Mouse (Mus musculus) CH12.LX (cell line): Measurements from ENCODE around the gene Map1b. TPM values are rescaled to one million over a fixed set of nuclear protein-coding genes. Genes with fewer than 3 reads are reported as not detected.

ENCODE experiments used
- DNase-seq: peaks from one replicate; pipeline ENCODE4 v3.0.0-alpha.2; 2013; ENCODE audit errors: extremely low read depth
- H3K27ac ChIP-seq: 2 replicates; pipeline ENCODE4 v1.5.1; 2012; ENCODE audit warnings: low read depth, mild to moderate bottlenecking, control low read depth, moderate library complexity; ENCODE audit not compliant: insufficient read depth
- H3K27me3 ChIP-seq: replicated peaks from 2 replicates; pipeline ENCODE3; 2012; ENCODE audit warnings: inconsistent platforms
- H3K36me3 ChIP-seq, 2 experiments: replicated peaks in 1 of 2; 2 replicates each; pipeline versions ENCODE3 to v1.6.1; 2012; ENCODE audit warnings: inconsistent platforms in 1 of 2, low read length in 1 of 2, mild to moderate bottlenecking in 1 of 2, mixed read lengths in 1 of 2, moderate library complexity in 1 of 2; ENCODE audit not compliant: control insufficient read depth in 1 of 2, insufficient read depth in 1 of 2
- H3K4me1 ChIP-seq, 2 experiments: 2 replicates each; pipeline ENCODE4 v1.6.1; 2012; ENCODE audit warnings: inconsistent platforms in 1 of 2, moderate library complexity in 1 of 2; ENCODE audit not compliant: insufficient read depth in 2 of 2, control insufficient read depth in 1 of 2
- H3K4me2 ChIP-seq: 2 replicates; pipeline ENCODE4 v1.6.1; 2012; ENCODE audit warnings: low read depth, mild to moderate bottlenecking, control low read depth; ENCODE audit not compliant: poor library complexity, insufficient read depth, severe bottlenecking
- H3K4me3 ChIP-seq, 3 experiments: fragments of 150-350 bp in 1 of 3; sonication (generic) in 1 of 3; replicated peaks in 1 of 3; 2 replicates each; pipeline versions ENCODE3 to v1.5.1; 2011 to 2012; ENCODE audit warnings: low read depth in 2 of 3, low read length in 2 of 3, mild to moderate bottlenecking in 2 of 3, moderate library complexity in 2 of 3, control low read depth in 1 of 3, improper control_type of control experiment in 1 of 3, inconsistent platforms in 1 of 3, mixed read lengths in 1 of 3; ENCODE audit not compliant: poor library complexity in 1 of 3
- H3K79me2 ChIP-seq: replicated peaks from 2 replicates; pipeline ENCODE4 v1.6.1; 2012; ENCODE audit warnings: mild to moderate bottlenecking, moderate library complexity; ENCODE audit not compliant: control insufficient read depth, poor library complexity, insufficient read depth, severe bottlenecking; ENCODE audit errors: extremely low read depth
- H3K9ac ChIP-seq: 2 replicates; pipeline ENCODE4 v1.6.1; 2012; ENCODE audit warnings: low read depth, mild to moderate bottlenecking, control low read depth, moderate library complexity; ENCODE audit not compliant: insufficient read depth
- H3K9me3 ChIP-seq: replicated peaks from 2 replicates; pipeline ENCODE3; 2012; ENCODE audit warnings: low read length, inconsistent platforms, mixed read lengths
- CHD1 ChIP-seq: IDR thresholded peaks from 2 replicates; pipeline ENCODE4 v1.6.1; 2012; ENCODE audit warnings: low read depth, low read length, improper control_type of control experiment, inconsistent platforms
- CHD2 ChIP-seq: IDR thresholded peaks from 2 replicates; pipeline ENCODE4 v1.6.1; 2011; ENCODE audit warnings: low read length, improper control_type of control experiment
- E2F4 ChIP-seq: IDR thresholded peaks from 2 replicates; pipeline ENCODE4 v1.6.1; 2011; ENCODE audit warnings: low read depth, low read length, improper control_type of control experiment; ENCODE audit not compliant: insufficient replicate concordance
- ETS1 ChIP-seq: conservative IDR thresholded peaks from 2 replicates; pipeline ENCODE4 v1.6.1; 2012; ENCODE audit warnings: low read depth, mild to moderate bottlenecking, inconsistent platforms, low read length, improper control_type of control experiment, moderate library complexity
- HCFC1 ChIP-seq: IDR thresholded peaks from 2 replicates; pipeline ENCODE4 v1.6.1; 2012; ENCODE audit warnings: low read depth, mild to moderate bottlenecking, inconsistent platforms, low read length, improper control_type of control experiment
- JUN ChIP-seq: IDR thresholded peaks from 2 replicates; pipeline ENCODE4 v1.6.1; 2011; ENCODE audit warnings: low read depth, mild to moderate bottlenecking, low read length, improper control_type of control experiment, moderate library complexity; ENCODE audit not compliant: insufficient read depth
- KAT2A ChIP-seq: IDR thresholded peaks from 2 replicates; pipeline ENCODE4 v1.6.1; 2012; ENCODE audit warnings: low read length, improper control_type of control experiment, inconsistent platforms; ENCODE audit not compliant: insufficient replicate concordance
- MAFK ChIP-seq: IDR thresholded peaks from 2 replicates; pipeline ENCODE4 v1.6.1; 2011; ENCODE audit warnings: low read length, improper control_type of control experiment; ENCODE audit not compliant: insufficient replicate concordance
- MAZ ChIP-seq: IDR thresholded peaks from 2 replicates; pipeline ENCODE4 v1.6.1; 2012; ENCODE audit warnings: low read depth, mild to moderate bottlenecking, inconsistent platforms, low read length, improper control_type of control experiment, moderate library complexity
- MEF2A ChIP-seq: IDR thresholded peaks from 2 replicates; pipeline ENCODE4 v1.6.1; 2014; ENCODE audit warnings: low read depth, mild to moderate bottlenecking, inconsistent platforms, low read length, improper control_type of control experiment, borderline replicate concordance
- MYC ChIP-seq: IDR thresholded peaks from 2 replicates; pipeline ENCODE4 v1.6.1; 2011; ENCODE audit warnings: low read depth, mild to moderate bottlenecking, improper control_type of control experiment, low read length
- NELFE ChIP-seq: IDR thresholded peaks from 2 replicates; pipeline ENCODE4 v1.6.1; 2011; ENCODE audit warnings: low read depth, low read length, improper control_type of control experiment
- POLR2A ChIP-seq: IDR thresholded peaks from 2 replicates; pipeline ENCODE4 v1.6.1; 2011; ENCODE audit warnings: low read depth, mild to moderate bottlenecking, improper control_type of control experiment, low read length
- RCOR1 ChIP-seq: conservative IDR thresholded peaks from 2 replicates; pipeline ENCODE4 v1.6.1; 2012; ENCODE audit warnings: low read depth, mild to moderate bottlenecking, inconsistent platforms, low read length, improper control_type of control experiment
- TBP ChIP-seq: conservative IDR thresholded peaks from 2 replicates; pipeline ENCODE4 v1.6.1; 2011; ENCODE audit warnings: low read depth, low read length, improper control_type of control experiment
- USF2 ChIP-seq: conservative IDR thresholded peaks from 2 replicates; pipeline ENCODE4 v1.6.1; 2011; ENCODE audit warnings: low read depth, low read length, improper control_type of control experiment
- ZC3H11A ChIP-seq: IDR thresholded peaks from 2 replicates; pipeline ENCODE4 v1.6.1; 2012; ENCODE audit warnings: low read depth, mild to moderate bottlenecking, inconsistent platforms, low read length, improper control_type of control experiment
- ZMIZ1 ChIP-seq: IDR thresholded peaks from 2 replicates; pipeline ENCODE4 v1.6.1; 2012; ENCODE audit warnings: low read depth, mild to moderate bottlenecking, inconsistent platforms, low read length, improper control_type of control experiment
- dilution Hi-C: fragments of 300-500 bp; cut with MboI; formaldehyde crosslinking; loops from 2 replicates; pipeline ENCODE4 v1.14.3; 2020; ENCODE audit warnings: low sequenced_read_pairs; ENCODE audit not compliant: extremely low pct_unique_long_range_greater_than_20kb, extremely low pct_ligation_motif_present
- in situ Hi-C: fragments of 300-500 bp; cut with MboI; formaldehyde crosslinking; loops from 3 replicates; pipeline ENCODE4 v1.14.3; 2019; ENCODE audit warnings: low sequenced_read_pairs, low pct_ligation_motif_present, low pct_unique_long_range_greater_than_20kb, mixed read lengths
- polyA plus RNA-seq: library from polyadenylated mRNA; unstranded; fragments of >175 nt; gene quantifications from 2 replicates; pipeline ENCODE4 v1.2.1, GENCODE M21; 2012; ENCODE audit warnings: low read depth; ENCODE audit not compliant: insufficient read length
- total RNA-seq, 2 experiments: library from RNA; depleted of rRNA; stranded (reverse); fragments of 300-350 nt in 1 of 2; fragments of >200 nt in 1 of 2; gene quantifications; 2 replicates each; pipeline ENCODE4 v1.2.3; 2012 to 2014

Map1b gene
- total and polyA plus RNA-seq, 3 experiments = 0.04 to 0.08 TPM; not detected in 1

DNA sequence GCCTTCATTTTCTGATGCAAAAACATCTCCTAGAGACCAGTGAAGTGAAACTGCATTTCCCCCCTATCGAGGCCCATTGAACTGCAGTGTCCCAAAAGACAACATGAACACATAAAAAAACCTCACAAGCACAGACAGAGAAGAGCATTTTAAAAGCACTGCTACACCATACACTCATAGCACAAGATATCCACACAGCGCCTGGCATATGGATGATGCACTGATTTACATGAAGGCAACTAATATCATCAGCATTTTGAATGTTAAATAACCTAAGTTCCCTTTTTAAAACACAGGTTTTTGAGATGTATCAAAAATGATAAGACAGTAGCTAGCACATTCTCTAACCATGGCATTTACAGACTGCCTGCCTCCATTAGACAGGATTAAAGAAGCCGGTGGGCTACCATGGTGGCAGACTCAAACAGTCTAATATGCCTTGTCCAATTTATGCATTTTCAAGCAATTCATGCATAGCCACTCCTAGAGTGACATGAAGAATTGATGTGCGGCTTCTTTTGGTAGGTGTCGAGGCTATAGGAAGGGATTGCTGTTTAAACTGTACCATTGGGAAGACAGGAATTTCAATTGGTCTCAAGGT lies 22.9 kb downstream of the Map1b start:
- H3K9ac ChIP-seq = no peak overlapping the region
- dilution Hi-C loops = no loop called here
- no peak overlapping the region for H3K4me2 ChIP-seq
- H3K4me1 ChIP-seq = peaks cover 0 to 5% of the 10 kb centered on the region in 2 experiments; a peak in 2 of 4 replicates
- in situ Hi-C loops = no loop called here
- no peak overlapping the region for H3K4me3 ChIP-seq
- TF ChIP-seq ZC3H11A (no peak), E2F4 (no peak), CHD2 (no peak), POLR2A (no peak)
- DNase-seq = no peak
- H3K79me2 ChIP-seq = no peaks in the 10 kb centered on the region
- no peaks in the 10 kb centered on the region for H3K36me3 ChIP-seq
- no peak overlapping the region for H3K27ac ChIP-seq
- H3K9me3 ChIP-seq = no peaks in the 10 kb centered on the region
- H3K27me3 ChIP-seq = no peaks in the 10 kb centered on the region

DNA sequence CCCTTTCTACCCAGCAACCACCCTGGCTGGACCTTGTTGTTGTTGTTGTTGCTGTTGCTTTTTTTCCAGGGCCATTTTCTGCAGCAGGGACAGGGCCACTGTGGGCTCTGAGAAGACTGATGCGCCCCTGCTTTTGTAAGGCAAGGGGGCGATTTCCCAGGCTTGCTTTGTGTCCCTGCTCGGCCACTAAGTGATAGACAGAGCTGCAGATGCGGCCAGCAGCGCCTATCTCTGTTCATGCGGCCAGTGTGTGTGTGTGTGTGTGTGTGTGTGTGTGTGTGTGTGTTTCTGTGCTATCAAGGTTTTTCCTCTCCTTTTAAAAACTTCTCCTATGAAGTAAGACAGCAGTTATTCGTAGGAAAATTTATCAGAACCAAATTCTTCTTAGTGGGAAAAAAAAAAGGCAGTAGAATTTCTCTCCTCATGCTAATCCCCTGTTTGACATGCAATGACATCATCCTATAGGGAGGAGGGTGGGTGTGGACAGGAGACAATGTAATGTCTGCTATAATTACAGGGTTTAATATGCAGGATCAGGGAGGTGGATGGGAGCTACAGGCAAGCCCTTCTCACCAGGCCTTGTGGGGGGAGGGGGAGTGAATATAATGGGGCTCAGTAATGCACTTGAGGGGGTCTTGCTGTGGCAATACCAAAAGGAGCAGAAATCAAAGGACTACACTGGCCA lies 23.6 kb downstream of the Map1b start:
- H3K27me3 ChIP-seq = no peaks in the 10 kb centered on the region
- no peak overlapping the region for H3K4me2 ChIP-seq
- peaks cover 0 to 5% of the 10 kb centered on the region in 2 experiments; a peak in 2 of 4 replicates for H3K4me1 ChIP-seq
- H3K4me3 ChIP-seq = no peak overlapping the region
- TF ChIP-seq MEF2A = no peak
- no peak for TF ChIP-seq NELFE
- no peak for TF ChIP-seq JUN
- no peak for TF ChIP-seq KAT2A
- TF ChIP-seq ETS1 = no peak
- no peak for TF ChIP-seq MAFK
- no peak for TF ChIP-seq TBP
- TF ChIP-seq RCOR1 = no peak
- no peak for TF ChIP-seq CHD1
- TF ChIP-seq USF2 = no peak
- TF ChIP-seq MAZ = no peak
- TF ChIP-seq ZC3H11A = no peak
- TF ChIP-seq HCFC1 = no peak
- no peak for TF ChIP-seq ZMIZ1
- TF ChIP-seq CHD2 = no peak
- no peak for TF ChIP-seq MYC
- dilution Hi-C loops (no loop called here), in situ Hi-C loops (no loop called here)
- H3K9me3 ChIP-seq = no peaks in the 10 kb centered on the region
- no peak for DNase-seq
- H3K27ac ChIP-seq = no peak overlapping the region
- no peaks in the 10 kb centered on the region for H3K79me2 ChIP-seq
- H3K9ac ChIP-seq = no peak overlapping the region
- no peaks in the 10 kb centered on the region for H3K36me3 ChIP-seq
